9 mouse cellular contexts compared by ENCODE assay signal in the genomic region with DNA sequence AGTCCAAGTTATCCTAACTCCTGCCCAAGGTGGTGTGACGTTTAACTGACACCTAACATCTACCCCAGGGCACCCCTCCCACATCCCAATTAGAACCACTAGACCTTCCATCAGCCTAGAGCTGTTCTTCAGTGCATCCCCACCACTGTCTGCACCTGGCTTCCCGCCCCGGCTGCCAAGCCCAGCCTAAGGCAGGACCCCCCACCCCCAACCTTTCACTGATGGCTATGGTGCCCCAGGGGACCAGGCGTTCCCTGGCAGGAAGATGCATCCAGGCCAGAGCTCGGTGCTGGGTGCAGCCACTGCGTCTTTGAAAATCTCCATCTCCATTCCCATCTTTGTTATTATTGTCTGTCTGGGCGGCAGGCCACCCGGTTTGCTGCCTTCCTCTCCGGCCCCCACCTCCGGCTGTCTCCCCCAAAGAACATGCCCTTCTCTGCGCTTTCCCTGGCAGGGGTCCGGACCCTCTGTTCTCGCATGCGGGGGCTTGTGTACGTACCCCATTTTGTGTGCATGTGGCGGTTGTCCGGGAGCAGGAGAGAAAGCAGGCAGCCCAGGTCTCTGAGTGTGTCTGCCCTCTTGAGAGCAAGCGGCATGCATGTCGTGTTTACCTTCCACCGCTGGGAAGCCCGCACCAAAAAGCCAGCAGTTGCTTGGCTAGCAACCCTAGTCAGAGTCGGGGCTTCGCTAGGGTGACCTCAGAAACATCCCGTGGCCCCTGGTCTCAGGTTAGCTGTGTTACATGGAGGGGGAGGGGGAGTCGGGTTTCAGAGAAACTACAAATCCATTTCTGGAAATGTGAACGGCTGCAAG.
DNase-seq lines count a peak whose midpoint lies in the region; ATAC-seq and TF ChIP-seq lines count a peak whose summit lies in the region.
"Had no signal": no experiment of that assay in that cellular context is flagged by ENCODE, and none has a peak within 500 bp of the region (broad histone marks: within the 10 kb centered on the region; RNA-seq: fewer than 3 reads in every experiment).

No protein-coding gene starts in this region.

- H3K4me2 ChIP-seq in liver, embryonic 12.5 days, result peak overlapping the region; percentile 73

- H3K27ac ChIP-seq in gastrocnemius, adult 2 months, result peak overlapping the region; percentile 75
- H3K27ac ChIP-seq in liver, embryonic 12.5 days, result no peak overlapping the region

- TF ChIP-seq CTCF in gastrocnemius, adult 2 months (IDR thresholded peaks at IDR 0.05), result peak; percentile 39

- peak; percentile 69 for DNase-seq in gastrocnemius, adult 2 months
- no peak for DNase-seq in gastrocnemius, postnatal 36 days
- peak; percentile 28 for DNase-seq in thymus, postnatal 14 days
- DNase-seq in thymus, postnatal 0 days (ENCODE audit: low spot score), result no peak
- DNase-seq in skeletal muscle tissue, adult 2 months (ENCODE audit: low read depth, low spot score), result peak; percentile 61
- DNase-seq in adipocyte (ENCODE audit: low spot score), result no peak
- DNase-seq in spleen, adult 12 weeks (ENCODE audit: low spot score), result no peak

- no peaks in the 10 kb centered on the region for H3K36me3 ChIP-seq in liver, embryonic 12.5 days

- intact Hi-C loops in gastrocnemius, adult 2 months (cut with DNase I), result loop anchor here (5.0 kb wide), 1 partner anchor 34 kb away; no protein-coding TSS in a partner anchor
- intact Hi-C loops in gastrocnemius, postnatal 36 days (cut with DNase I), result loop anchor here (5.0 kb wide), 1 partner anchor 34 kb away; no protein-coding TSS in a partner anchor

- H3K9ac ChIP-seq in liver, embryonic 12.5 days, result no peak overlapping the region; the same call in 1 of the 2 replicates

- peaks cover 32% of the 10 kb centered on the region for H3K4me1 ChIP-seq in liver, embryonic 12.5 days

- WGBS in liver, embryonic 12.5 days (ENCODE audit: insufficient replicate concordance), result 27% methylated on average over 26 of the region's 26 CpGs

- peaks cover 64% of the 10 kb centered on the region for H3K27me3 ChIP-seq in liver, embryonic 12.5 days (replicated peaks)

- H3K9me3 ChIP-seq in liver, embryonic 12.5 days (replicated peaks), result no peaks in the 10 kb centered on the region

- H3K4me3 ChIP-seq in gastrocnemius, adult 2 months, result peak overlapping the region; percentile 76
- H3K4me3 ChIP-seq in liver, embryonic 12.5 days, result no peak overlapping the region; the same call in 1 of the 2 replicates
- H3K4me3 ChIP-seq: erythroblast, embryonic 14.5 days had no signal

- no peak for ATAC-seq in liver, embryonic 12.5 days

Comparison
In these comparisons a context has a peak if more than half of its experiments do, and no peak if none do; other contexts are left out.
1. DNase-seq: peak in gastrocnemius, adult 2 months (single experiment), thymus, postnatal 14 days (single experiment) and skeletal muscle tissue, adult 2 months (single experiment); none in gastrocnemius, postnatal 36 days (0 of 2), thymus, postnatal 0 days (single experiment), adipocyte (single experiment) and spleen, adult 12 weeks (single experiment).